Mouse (Mus musculus): ENCODE measurements at regions not wholly inside any gene's neighbourhood (a gene's known extent, or its start where the extent isn't known, plus 50 kb on each side); places are given as distances from the start of the nearest gene placed in this dataset.

GRCm38 (mm10) chr14:25122971-25123535, 335.9 kb upstream of the Zmiz1 start:
- DNase-seq (ENCODE audit: low read depth, low spot score) = no peak

DNA sequence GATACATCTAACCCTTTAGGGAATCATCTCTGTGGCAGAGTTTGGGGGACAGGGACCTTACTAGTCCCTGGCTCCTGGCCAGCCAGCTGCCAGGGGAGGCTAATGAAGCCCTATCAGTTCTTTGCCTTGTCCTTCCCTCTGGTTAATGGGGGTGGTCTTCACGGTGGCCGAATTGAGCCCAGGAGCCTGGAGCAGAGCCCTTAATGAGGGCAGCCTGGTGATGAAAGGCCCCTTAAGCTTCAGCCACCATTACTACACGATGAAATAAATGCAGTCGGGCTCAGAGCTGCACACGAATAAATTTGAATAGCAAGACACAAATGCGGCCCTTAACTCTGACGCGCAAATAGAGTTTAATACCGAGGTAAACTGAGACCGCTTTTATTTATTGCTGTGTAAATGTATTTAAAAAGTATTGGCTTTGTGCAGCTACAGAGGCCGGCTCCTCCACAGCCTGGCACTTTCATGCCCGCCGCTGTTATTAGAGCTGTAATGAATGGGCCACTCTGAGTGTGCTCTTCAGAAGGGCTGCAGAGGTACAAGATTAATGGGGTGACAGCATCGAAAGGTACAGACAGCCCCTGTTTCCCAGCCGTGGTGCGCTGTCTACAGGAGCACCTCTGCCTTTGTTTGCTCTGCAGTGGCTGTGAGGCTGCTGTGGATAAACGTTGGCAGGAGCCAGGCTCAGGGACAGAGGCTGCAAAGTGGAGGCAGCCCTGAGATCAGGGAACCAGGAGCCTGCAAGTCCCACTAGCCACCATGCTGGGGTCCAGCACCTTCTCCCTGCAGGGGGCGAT, 335.2 kb upstream of the Zmiz1 start:
- DNase-seq (ENCODE audit: low read depth, low spot score) = no peak

DNA sequence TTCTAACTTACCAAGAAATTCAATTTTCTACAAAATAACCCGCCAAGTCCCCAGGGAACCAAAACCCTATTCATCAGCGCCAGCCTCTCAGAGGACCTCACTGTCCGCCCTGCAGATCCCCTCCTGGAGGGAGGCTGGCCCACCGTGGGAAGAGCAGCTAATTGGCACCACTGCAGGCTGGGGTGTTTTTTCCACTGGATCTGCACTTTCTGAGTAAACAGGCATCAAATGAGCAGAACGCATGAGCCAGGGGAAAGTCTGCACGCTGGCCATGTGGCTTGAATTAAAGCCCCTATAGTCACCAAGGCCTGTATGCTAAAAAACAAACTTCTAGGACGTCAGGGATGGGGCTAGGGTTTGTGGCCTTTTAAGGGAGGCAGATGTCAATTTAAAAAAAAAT, 332.4 kb upstream of the Zmiz1 start:
- no peak for DNase-seq (ENCODE audit: low read depth, low spot score)

DNA sequence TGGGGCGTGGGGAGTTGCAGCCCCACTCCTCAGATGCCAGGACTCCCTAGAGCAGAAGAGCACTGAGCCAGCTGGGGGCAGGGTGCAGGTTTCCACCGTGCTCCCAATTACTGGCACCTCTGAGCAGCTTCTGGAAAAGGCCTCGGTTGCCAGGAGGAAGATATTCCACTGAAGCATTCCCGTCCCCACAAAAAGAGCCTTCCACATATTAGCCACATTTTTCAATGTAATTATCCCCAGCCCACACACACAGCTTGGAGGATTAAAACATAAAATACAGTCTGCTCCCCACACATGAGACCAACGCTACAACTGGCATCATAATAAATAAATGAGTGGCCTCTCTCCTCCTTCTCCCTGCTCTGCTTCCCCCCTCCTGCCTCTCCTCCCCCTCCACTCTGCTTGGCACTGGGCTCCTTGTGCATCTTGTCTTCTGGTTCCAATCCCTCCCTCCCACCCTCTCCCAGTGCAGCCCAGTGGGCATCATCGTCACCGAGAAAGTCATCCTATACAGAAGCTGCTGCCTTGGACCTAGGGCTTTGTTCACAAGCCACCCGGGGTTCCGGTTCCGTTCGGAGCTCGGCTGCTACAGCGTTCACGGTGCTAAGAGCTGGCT, 331.3 kb upstream of the Zmiz1 start:
- no peak for DNase-seq (ENCODE audit: low read depth, low spot score)

GRCm38 (mm10) chr14:25128160-25128547, 330.8 kb upstream of the Zmiz1 start:
- no peak for DNase-seq (ENCODE audit: low read depth, low spot score)

DNA sequence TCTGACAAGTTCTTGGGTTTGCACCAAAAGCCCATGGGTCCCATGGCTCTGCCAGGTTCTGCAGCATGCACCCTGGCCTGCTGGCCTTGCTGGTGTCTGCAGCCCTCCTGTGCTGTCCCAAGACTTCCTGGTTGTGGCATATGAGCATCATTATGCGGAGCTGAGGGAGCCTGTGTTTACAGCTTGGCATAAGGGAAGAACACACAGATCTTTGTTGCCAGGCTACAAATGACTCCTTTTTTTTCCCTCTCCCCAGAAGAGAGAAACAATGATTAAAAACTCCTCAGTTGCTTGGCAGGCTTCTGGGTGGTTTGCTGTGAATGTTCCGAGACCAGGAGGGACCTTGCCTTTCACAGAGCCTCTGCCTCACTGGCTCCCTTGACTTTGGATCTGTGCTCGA, 323.6 kb upstream of the Zmiz1 start:
- DNase-seq (ENCODE audit: low read depth, low spot score) = no peak

DNA sequence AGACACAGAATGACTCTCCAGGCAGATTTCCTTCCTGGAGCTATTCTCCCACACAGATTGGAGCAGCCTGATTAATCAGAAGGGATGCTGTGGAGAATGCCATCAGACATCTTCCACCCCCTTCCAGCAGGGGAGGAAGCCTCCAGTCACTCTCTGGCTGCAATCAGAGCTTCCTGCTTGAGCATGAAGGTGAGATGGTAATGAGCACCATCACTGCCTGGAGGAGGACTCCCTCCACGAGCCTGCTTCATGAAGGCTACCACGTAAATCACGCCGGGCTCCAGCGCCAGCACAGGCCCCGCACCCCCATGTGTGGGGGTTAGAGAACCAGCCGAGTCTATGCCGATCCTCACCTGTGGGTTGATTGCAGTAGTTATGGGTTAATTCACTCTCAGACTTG, 321.7 kb upstream of the Zmiz1 start:
- no peak for DNase-seq (ENCODE audit: low read depth, low spot score)

- DNase-seq (ENCODE audit: low read depth, low spot score) = no peak
These were observed 320.5 kb upstream of the Zmiz1 start for GRCm38 (mm10) chr14:25138485-25138884.

- no peak for DNase-seq (ENCODE audit: low read depth, low spot score)
These were observed 317.1 kb upstream of the Zmiz1 start for GRCm38 (mm10) chr14:25141933-25142332.

DNA sequence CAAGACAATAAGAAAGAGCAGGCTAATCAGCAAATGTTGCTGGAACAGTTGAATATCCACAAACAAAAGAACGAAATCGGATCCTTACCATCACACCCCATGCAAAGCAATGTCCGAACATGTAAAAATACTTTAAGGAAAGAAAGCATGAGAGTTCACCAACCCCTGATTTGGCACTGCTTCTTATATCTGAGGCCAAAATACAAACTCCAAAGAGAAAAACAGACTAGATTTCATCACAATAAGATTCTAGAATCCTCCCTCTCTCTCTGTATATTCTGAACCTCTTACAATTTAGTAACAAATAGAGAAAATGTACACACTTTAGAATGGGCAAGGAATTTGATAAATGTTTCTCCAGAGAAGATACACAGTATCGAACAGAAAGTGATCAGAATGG, 315.9 kb upstream of the Zmiz1 start:
- DNase-seq (ENCODE audit: low read depth, low spot score) = no peak

GRCm38 (mm10) chr14:25147731-25148130, 311.3 kb upstream of the Zmiz1 start:
- no peak for DNase-seq (ENCODE audit: low read depth, low spot score)

DNA sequence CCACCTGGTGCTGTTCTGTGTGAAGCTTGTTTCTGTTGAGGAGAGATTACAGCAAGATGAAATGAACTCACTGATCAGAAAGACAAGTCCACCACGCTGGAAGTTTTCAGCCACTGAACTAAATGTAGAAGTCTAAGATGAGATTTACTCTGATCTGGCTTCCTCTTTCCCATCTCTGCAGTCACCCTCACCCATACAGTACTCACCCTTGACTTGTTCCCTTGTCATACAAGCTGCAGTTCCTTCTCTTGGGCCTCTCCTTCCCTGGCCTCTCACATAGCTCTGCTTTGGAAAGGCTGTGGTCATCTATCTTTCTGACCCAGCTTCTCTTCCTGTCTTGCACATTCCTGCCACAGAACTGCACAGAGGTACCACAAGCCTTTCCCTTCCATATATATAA, 308.0 kb upstream of the Zmiz1 start:
- DNase-seq (ENCODE audit: low read depth, low spot score) = no peak

DNA sequence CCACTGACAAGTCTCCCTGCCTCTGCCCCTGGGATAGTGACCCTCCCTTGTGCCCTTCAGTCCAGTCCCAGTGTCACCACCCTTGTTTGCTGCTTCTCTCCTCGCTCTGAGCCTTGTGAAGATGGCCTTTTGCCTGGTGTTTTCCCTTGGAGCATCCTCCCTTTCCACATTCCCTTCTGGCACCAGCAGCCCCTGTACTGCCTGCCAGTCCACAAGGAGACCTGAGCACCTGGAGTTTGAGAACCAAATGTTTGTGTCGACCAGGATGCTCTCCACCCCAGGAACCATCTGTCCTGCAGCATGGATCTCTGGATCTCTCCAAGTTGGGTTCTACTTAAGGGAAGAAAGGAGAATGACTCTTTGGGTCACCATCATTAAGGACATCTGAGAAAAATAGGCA, 307.5 kb upstream of the Zmiz1 start:
- DNase-seq (ENCODE audit: low read depth, low spot score) = no peak

DNA sequence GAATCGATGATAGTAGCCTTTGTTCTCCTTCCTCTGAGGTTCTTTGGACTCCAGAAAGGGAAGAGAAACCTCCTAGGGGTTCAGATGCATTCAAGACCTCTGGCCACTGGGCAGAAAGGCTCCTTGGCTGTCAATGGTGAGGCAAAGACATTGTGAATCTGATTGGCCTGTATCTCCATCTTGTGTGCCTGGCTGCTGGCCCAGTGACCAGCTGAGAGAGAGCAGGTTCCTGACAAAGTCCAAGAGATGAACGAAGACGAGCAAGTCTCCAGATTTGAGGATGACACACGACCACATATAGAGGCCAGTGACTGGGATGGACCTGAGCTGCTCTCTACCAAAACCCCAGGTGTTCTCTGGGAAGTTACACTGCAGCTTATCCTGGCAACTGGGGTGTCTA, 305.4 kb upstream of the Zmiz1 start:
- DNase-seq (ENCODE audit: low read depth, low spot score) = no peak

- DNase-seq (ENCODE audit: low read depth, low spot score) = no peak
These were observed 304.8 kb upstream of the Zmiz1 start for GRCm38 (mm10) chr14:25154180-25154579.

- no peak for DNase-seq (ENCODE audit: low read depth, low spot score)
These were observed 303.8 kb upstream of the Zmiz1 start for GRCm38 (mm10) chr14:25155008-25155783.

DNA sequence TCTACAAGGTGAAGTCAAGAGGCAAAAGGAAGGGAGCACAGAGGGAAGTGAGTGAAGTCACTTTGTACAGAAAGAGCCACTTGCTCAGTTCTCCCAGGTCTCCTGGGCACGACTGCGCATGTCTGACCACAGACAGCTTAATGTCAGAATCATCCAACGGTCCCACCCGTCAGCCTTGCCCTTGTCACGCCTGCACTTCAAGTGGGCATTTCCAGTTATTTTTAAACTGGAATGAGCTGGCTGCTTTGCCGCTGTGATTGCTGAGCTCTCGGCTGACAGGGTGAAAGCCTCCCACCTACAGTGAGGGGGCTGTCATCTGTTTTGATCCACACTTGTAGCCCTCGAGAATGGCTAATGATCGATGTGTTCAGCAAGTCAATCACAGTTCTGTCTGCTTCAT, 302.8 kb upstream of the Zmiz1 start:
- no peak for DNase-seq (ENCODE audit: low read depth, low spot score)

- DNase-seq (ENCODE audit: low read depth, low spot score) = no peak
These were observed 297.2 kb upstream of the Zmiz1 start for GRCm38 (mm10) chr14:25161684-25162321.

DNA sequence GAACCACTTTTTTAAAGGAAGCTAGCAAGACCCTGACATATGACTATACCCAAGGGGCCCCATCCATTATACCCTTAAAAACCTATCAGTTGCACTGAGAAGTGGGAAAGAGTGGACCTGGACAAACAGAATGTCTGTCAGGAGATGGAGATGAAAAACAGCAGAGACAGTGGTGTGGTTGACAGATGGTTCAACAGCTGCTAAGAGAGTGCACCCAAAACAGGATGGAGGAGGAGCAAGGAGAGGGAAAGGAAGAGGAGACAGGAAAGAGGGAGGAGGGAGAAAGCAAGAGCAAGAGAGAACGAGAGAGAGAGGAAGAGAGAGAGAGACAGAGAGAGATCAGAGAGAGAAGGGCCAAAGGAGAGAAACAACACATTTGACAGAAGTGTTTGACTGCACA, 292.8 kb upstream of the Zmiz1 start:
- no peak for DNase-seq (ENCODE audit: low read depth, low spot score)

DNA sequence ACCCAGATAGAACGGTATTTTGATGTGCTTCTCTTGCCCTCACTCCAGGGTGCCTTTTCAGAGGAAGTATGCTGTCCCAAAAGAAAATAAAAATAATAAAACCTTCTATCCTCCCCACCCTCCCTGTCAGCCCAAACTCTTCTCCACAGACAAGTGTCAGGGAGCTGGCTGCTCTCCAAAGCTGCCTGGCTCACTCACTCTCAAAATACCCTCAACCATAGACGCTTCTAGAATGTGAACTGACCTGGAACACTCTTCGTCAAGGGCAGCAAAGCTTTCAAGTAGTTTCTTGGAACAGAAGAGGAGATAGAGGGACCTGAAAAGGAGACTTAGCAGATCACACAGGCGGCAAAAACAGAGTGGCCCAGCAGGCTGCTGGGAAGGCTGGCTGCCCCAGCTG, 291.4 kb upstream of the Zmiz1 start:
- DNase-seq (ENCODE audit: low read depth, low spot score) = no peak

GRCm38 (mm10) chr14:25168310-25168709, 290.7 kb upstream of the Zmiz1 start:
- DNase-seq (ENCODE audit: low read depth, low spot score) = no peak

GRCm38 (mm10) chr14:25173281-25173680, 285.7 kb upstream of the Zmiz1 start:
- no peak for DNase-seq (ENCODE audit: low read depth, low spot score)
